Mouse (Mus musculus) heart, adult 9 months (tissue): ENCODE results near the gene Mapk13.
"Not testable (repeated sequence)": the region's sequence is repeated elsewhere in the genome, so short reads cannot be mapped to it uniquely, and the experiment has no call there.

ENCODE experiments used
- DNase-seq, 2 experiments: peaks; one replicate each; pipeline ENCODE4 v3.0.0; 2022; ENCODE audit warnings: low spot score in 2 of 2

Gene Mapk13

GRCm38 (mm10) chr17:28814529-28815097 lies 45.5 kb downstream of the Mapk13 start:
- DNase-seq, result no peak

GRCm38 (mm10) chr17:28815384-28816004 lies 46.4 kb downstream of the Mapk13 start:
- DNase-seq, result no peak

GRCm38 (mm10) chr17:28816326-28816725 lies 47.2 kb downstream of the Mapk13 start:
- not testable (repeated sequence) for DNase-seq

- no peak for DNase-seq
Measured at GRCm38 (mm10) chr17:28816875-28817811, 48.0 kb downstream of the Mapk13 start.

- DNase-seq, result no peak
Measured at GRCm38 (mm10) chr17:28820189-28820588, 51.1 kb downstream of the Mapk13 start.

GRCm38 (mm10) chr17:28823004-28823745 lies 54.1 kb downstream of the Mapk13 start:
- DNase-seq, result no peak

GRCm38 (mm10) chr17:28823749-28824148 lies 54.7 kb downstream of the Mapk13 start:
- DNase-seq, result no peak

- no peak for DNase-seq
Measured at GRCm38 (mm10) chr17:28824896-28825295, 55.8 kb downstream of the Mapk13 start.

GRCm38 (mm10) chr17:28825359-28826041 lies 56.4 kb downstream of the Mapk13 start:
- DNase-seq, result no peak

- DNase-seq, result no peak
Measured at GRCm38 (mm10) chr17:28827665-28828231, 58.7 kb downstream of the Mapk13 start.

GRCm38 (mm10) chr17:28829120-28829519 lies 60.0 kb downstream of the Mapk13 start:
- DNase-seq, result no peak
